Mouse (Mus musculus): ENCODE measurements around the gene Tex2. TPM values are rescaled to one million over a fixed set of nuclear protein-coding genes. Genes with fewer than 3 reads are reported as not detected.

Gene Tex2
- total and polyA plus RNA-seq, 3 experiments, result 1.6 to 20.0 (median 7.7) TPM

GRCm38 (mm10) chr11:106486042-106486865 is 127.0 kb downstream of the Tex2 start:
- no peak for ATAC-seq (ENCODE audit: extremely low read depth, insufficient number of reproducible peaks, low FRiP score, poor library complexity, severe bottlenecking)
- H3K36me3 ChIP-seq (replicated peaks), result peaks cover 10% of the 10 kb centered on the region
- no peak for DNase-seq (ENCODE audit: low spot score)
- H3K9me3 ChIP-seq (replicated peaks), result no peaks in the 10 kb centered on the region
- H3K27me3 ChIP-seq (ENCODE audit: insufficient read depth, low read length), result no peaks in the 10 kb centered on the region
- peak overlapping the region; percentile 90 for H3K4me3 ChIP-seq (ENCODE audit: low read depth, low read length)
- peaks cover 53% of the 10 kb centered on the region for H3K4me1 ChIP-seq (ENCODE audit: insufficient read depth, low read depth, low read length)
- no peak for TF ChIP-seq TAL1 (conservative IDR thresholded peaks at IDR 0.05; ENCODE audit: low read depth, low read length)
- no peak for TF ChIP-seq GATA2 (IDR thresholded peaks at IDR 0.05; ENCODE audit: borderline replicate concordance, low read depth, low read length)
- TF ChIP-seq CTCF (IDR thresholded peaks at IDR 0.05; ENCODE audit: low read depth, low read length), result no peak
- TF ChIP-seq GATA1 (IDR thresholded peaks at IDR 0.05; ENCODE audit: borderline replicate concordance, low read length), result no peak
- no peak for TF ChIP-seq POLR2AphosphoS5 (IDR thresholded peaks at IDR 0.05; ENCODE audit: insufficient replicate concordance, low read depth, low read length)

- peaks cover 10% of the 10 kb centered on the region for H3K36me3 ChIP-seq (replicated peaks)
- peaks cover 57% of the 10 kb centered on the region for H3K4me1 ChIP-seq (ENCODE audit: insufficient read depth, low read depth, low read length)
- no peaks in the 10 kb centered on the region for H3K9me3 ChIP-seq (replicated peaks)
- peak overlapping the region; percentile 90; the same call in 1 of the 2 replicates for H3K4me3 ChIP-seq (ENCODE audit: low read depth, low read length)
- no peak for DNase-seq (ENCODE audit: low spot score)
- no peaks in the 10 kb centered on the region for H3K27me3 ChIP-seq (ENCODE audit: insufficient read depth, low read length)
- ATAC-seq (ENCODE audit: extremely low read depth, insufficient number of reproducible peaks, low FRiP score, poor library complexity, severe bottlenecking), result no peak
- TF ChIP-seq CTCF (IDR thresholded peaks at IDR 0.05; ENCODE audit: low read depth, low read length), result no peak
- TF ChIP-seq GATA1 (IDR thresholded peaks at IDR 0.05; ENCODE audit: borderline replicate concordance, low read length), result no peak
- no peak for TF ChIP-seq TAL1 (conservative IDR thresholded peaks at IDR 0.05; ENCODE audit: low read depth, low read length)
- TF ChIP-seq GATA2 (IDR thresholded peaks at IDR 0.05; ENCODE audit: borderline replicate concordance, low read depth, low read length), result no peak
- no peak for TF ChIP-seq POLR2AphosphoS5 (IDR thresholded peaks at IDR 0.05; ENCODE audit: insufficient replicate concordance, low read depth, low read length)
These were observed 127.6 kb downstream of the Tex2 start for GRCm38 (mm10) chr11:106485611-106486010.

- peaks cover 65% of the 10 kb centered on the region for H3K4me1 ChIP-seq (ENCODE audit: insufficient read depth, low read depth, low read length)
- DNase-seq (ENCODE audit: low spot score), result no peak
These were observed 128.3 kb downstream of the Tex2 start for GRCm38 (mm10) chr11:106484875-106485274.

GRCm38 (mm10) chr11:106482867-106483266 is 130.4 kb downstream of the Tex2 start:
- H3K4me1 ChIP-seq (ENCODE audit: insufficient read depth, low read depth, low read length), result peaks cover 71% of the 10 kb centered on the region
- H3K4me3 ChIP-seq (ENCODE audit: low read depth, low read length), result no peak overlapping the region; the same call in 1 of the 2 replicates
- ATAC-seq (ENCODE audit: extremely low read depth, insufficient number of reproducible peaks, low FRiP score, poor library complexity, severe bottlenecking) (no peak), DNase-seq (ENCODE audit: low spot score) (no peak)
- H3K9me3 ChIP-seq (replicated peaks), result no peaks in the 10 kb centered on the region
- peaks cover 24% of the 10 kb centered on the region for H3K36me3 ChIP-seq (replicated peaks)
- no peaks in the 10 kb centered on the region for H3K27me3 ChIP-seq (ENCODE audit: insufficient read depth, low read length)
- TF ChIP-seq TAL1 (conservative IDR thresholded peaks at IDR 0.05; ENCODE audit: low read depth, low read length), result no peak
- TF ChIP-seq CTCF (IDR thresholded peaks at IDR 0.05; ENCODE audit: low read depth, low read length), result no peak
- no peak for TF ChIP-seq GATA1 (IDR thresholded peaks at IDR 0.05; ENCODE audit: borderline replicate concordance, low read length)
- no peak for TF ChIP-seq POLR2AphosphoS5 (IDR thresholded peaks at IDR 0.05; ENCODE audit: insufficient replicate concordance, low read depth, low read length)
- no peak for TF ChIP-seq GATA2 (IDR thresholded peaks at IDR 0.05; ENCODE audit: borderline replicate concordance, low read depth, low read length)

More at GRCm38 (mm10) chr11:106484875-106485274, 128.3 kb downstream of the Tex2 start:
- ATAC-seq (ENCODE audit: extremely low read depth, insufficient number of reproducible peaks, low FRiP score, poor library complexity, severe bottlenecking), result no peak
- Histone ChIP-seq H3K36me3 (replicated peaks) (peaks cover 15% of the 10 kb centered on the region), H3K27me3 (ENCODE audit: insufficient read depth, low read length) (no peaks in the 10 kb centered on the region), H3K4me3 (ENCODE audit: low read depth, low read length) (no peak overlapping the region; the same call in 1 of the 2 replicates), H3K9me3 (replicated peaks) (no peaks in the 10 kb centered on the region)
- TF ChIP-seq GATA2 (IDR thresholded peaks at IDR 0.05; ENCODE audit: borderline replicate concordance, low read depth, low read length), result no peak
- TF ChIP-seq POLR2AphosphoS5 (IDR thresholded peaks at IDR 0.05; ENCODE audit: insufficient replicate concordance, low read depth, low read length), result no peak
- TF ChIP-seq CTCF (IDR thresholded peaks at IDR 0.05; ENCODE audit: low read depth, low read length), result no peak
- no peak for TF ChIP-seq TAL1 (conservative IDR thresholded peaks at IDR 0.05; ENCODE audit: low read depth, low read length)
- TF ChIP-seq GATA1 (IDR thresholded peaks at IDR 0.05; ENCODE audit: borderline replicate concordance, low read length), result no peak

- Histone ChIP-seq H3K9me3 (replicated peaks) (no peaks in the 10 kb centered on the region), H3K36me3 (replicated peaks) (peaks cover 28% of the 10 kb centered on the region), H3K27me3 (ENCODE audit: insufficient read depth, low read length) (no peaks in the 10 kb centered on the region), H3K4me1 (ENCODE audit: insufficient read depth, low read depth, low read length) (peaks cover 78% of the 10 kb centered on the region), H3K4me3 (ENCODE audit: low read depth, low read length) (no peak overlapping the region)
- peak; percentile 70 for ATAC-seq (ENCODE audit: extremely low read depth, insufficient number of reproducible peaks, low FRiP score, poor library complexity, severe bottlenecking)
- no peak for TF ChIP-seq GATA1 (IDR thresholded peaks at IDR 0.05; ENCODE audit: borderline replicate concordance, low read length)
- no peak for TF ChIP-seq CTCF (IDR thresholded peaks at IDR 0.05; ENCODE audit: low read depth, low read length)
- no peak for TF ChIP-seq GATA2 (IDR thresholded peaks at IDR 0.05; ENCODE audit: borderline replicate concordance, low read depth, low read length)
- peak; percentile 69 for TF ChIP-seq TAL1 (conservative IDR thresholded peaks at IDR 0.05; ENCODE audit: low read depth, low read length)
- no peak for TF ChIP-seq POLR2AphosphoS5 (IDR thresholded peaks at IDR 0.05; ENCODE audit: insufficient replicate concordance, low read depth, low read length)
- DNase-seq (ENCODE audit: low spot score), result no peak
These were observed 131.6 kb downstream of the Tex2 start for GRCm38 (mm10) chr11:106481651-106482050.

GRCm38 (mm10) chr11:106480530-106480885 is 132.7 kb downstream of the Tex2 start:
- no peak for DNase-seq (ENCODE audit: low spot score)
- TF ChIP-seq GATA2 (IDR thresholded peaks at IDR 0.05; ENCODE audit: borderline replicate concordance, low read depth, low read length) (no peak), GATA1 (IDR thresholded peaks at IDR 0.05; ENCODE audit: borderline replicate concordance, low read length) (no peak), POLR2AphosphoS5 (IDR thresholded peaks at IDR 0.05; ENCODE audit: insufficient replicate concordance, low read depth, low read length) (no peak), TAL1 (conservative IDR thresholded peaks at IDR 0.05; ENCODE audit: low read depth, low read length) (no peak), CTCF (IDR thresholded peaks at IDR 0.05; ENCODE audit: low read depth, low read length) (no peak)
- ATAC-seq (ENCODE audit: extremely low read depth, insufficient number of reproducible peaks, low FRiP score, poor library complexity, severe bottlenecking), result no peak
- peaks cover 34% of the 10 kb centered on the region for H3K36me3 ChIP-seq (replicated peaks)
- peaks cover 85% of the 10 kb centered on the region for H3K4me1 ChIP-seq (ENCODE audit: insufficient read depth, low read depth, low read length)
- H3K27me3 ChIP-seq (ENCODE audit: insufficient read depth, low read length), result no peaks in the 10 kb centered on the region
- H3K9me3 ChIP-seq (replicated peaks), result no peaks in the 10 kb centered on the region
- no peak overlapping the region for H3K4me3 ChIP-seq (ENCODE audit: low read depth, low read length)

All from G1E (cell line).